Mouse (Mus musculus) lung, adult 2 months (tissue): ENCODE data around the gene Tenm3.

Source experiments
- CTCF ChIP-seq: fragments of 200-500 bp; IDR thresholded peaks from 2 replicates; pipeline ENCODE4 v1.5.1; 2011; ENCODE audit warnings: mild to moderate bottlenecking, low read length, control low read depth; ENCODE audit not compliant: insufficient read depth
- POLR2A ChIP-seq: fragments of 200-500 bp; IDR thresholded peaks from 2 replicates; pipeline ENCODE4 v1.6.1; 2011; ENCODE audit warnings: low read depth, mild to moderate bottlenecking, control low read depth, low read length, borderline replicate concordance; ENCODE audit errors: extremely low read depth

DNA sequence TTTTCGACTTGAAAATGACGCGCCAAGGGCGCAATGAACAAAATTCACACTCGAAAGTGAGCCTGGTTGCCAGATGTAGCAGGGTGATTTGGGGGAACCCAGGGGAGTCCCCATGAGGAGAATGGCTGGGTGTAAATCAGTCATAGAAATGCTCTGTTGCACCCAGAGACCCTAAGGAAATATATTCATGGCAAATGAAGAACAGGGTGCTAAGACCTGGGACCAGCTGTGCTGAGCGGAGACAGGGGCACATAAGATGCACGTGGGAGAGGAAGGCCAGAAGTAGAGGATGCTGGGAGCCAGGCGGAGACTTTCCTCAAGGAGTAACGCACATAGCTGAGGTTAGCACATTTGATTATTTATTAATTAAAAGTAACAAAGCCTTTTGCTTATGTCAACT lies 60.4 kb downstream of the Tenm3 start:
- TF ChIP-seq CTCF (no peak), POLR2A (no peak)
